Mouse (Mus musculus) liver, embryonic 16.5 days (tissue): ENCODE data around the gene Pithd1. TPM values are rescaled to one million over a fixed set of nuclear protein-coding genes. Genes with fewer than 3 reads are reported as not detected.

ENCODE experiments used
- ATAC-seq: fragments of 200-750 bp; cut with Nextera tagmentation; 2 replicates; pipeline ENCODE4 v1.8.0; 2017; ENCODE audit warnings: low read depth, mild to moderate bottlenecking, moderate number of reproducible peaks, moderate library complexity
- H3K27ac ChIP-seq: fragments of 300-500 bp; sonication (generic); 2 replicates; pipeline ENCODE4 v1.5.1; 2014; ENCODE audit warnings: mild to moderate bottlenecking, low read length
- H3K27me3 ChIP-seq: fragments of 300-500 bp; sonication (generic); 2 replicates; pipeline ENCODE4 v1.6.1; 2014; ENCODE audit warnings: low read depth, low read length, mixed read lengths; ENCODE audit not compliant: control insufficient read depth, insufficient read depth
- H3K36me3 ChIP-seq: fragments of 300-500 bp; sonication (generic); 2 replicates; pipeline ENCODE4 v1.6.1; 2014; ENCODE audit warnings: mild to moderate bottlenecking; ENCODE audit not compliant: control insufficient read depth, insufficient read depth
- H3K4me1 ChIP-seq: fragments of 300-500 bp; sonication (generic); 2 replicates; pipeline ENCODE4 v1.6.1; 2014; ENCODE audit warnings: low read depth, low read length, mixed read lengths; ENCODE audit not compliant: control insufficient read depth
- H3K4me2 ChIP-seq: fragments of 300-500 bp; sonication (generic); 2 replicates; pipeline ENCODE4 v1.6.1; 2014; ENCODE audit warnings: low read depth, low read length, mixed read lengths
- H3K4me3 ChIP-seq: fragments of 300-500 bp; sonication (generic); 2 replicates; pipeline ENCODE4 v1.5.1; 2014; ENCODE audit warnings: low read depth, mild to moderate bottlenecking, low read length
- H3K9ac ChIP-seq: fragments of 300-500 bp; sonication (generic); 2 replicates; pipeline ENCODE4 v1.6.1; 2014; ENCODE audit warnings: low read depth, low read length
- H3K9me3 ChIP-seq: fragments of 300-500 bp; sonication (generic); replicated peaks from 2 replicates; pipeline ENCODE4 v1.6.1; 2016; ENCODE audit warnings: low read length; ENCODE audit not compliant: control insufficient read depth
- WGBS: fragments of 180-500 bp; shearing (Covaris S2); extraction: QIAGEN DNeasy Blood & Tissue Kit; methylation state at CpG from one replicate; pipeline ENCODE4 v1.1.7; 2014; ENCODE audit not compliant: insufficient replicate concordance; 5-methylcytosine and 5-hydroxymethylcytosine counted together
- polyA plus RNA-seq: library from polyadenylated mRNA; unstranded; fragments of >200 nt; fragmentation: Nextera tagmentation; extraction: Ambion mirVana; gene quantifications from 2 replicates; pipeline ENCODE4 v1.2.1, GENCODE M21; 2015

The Pithd1 gene
- polyA plus RNA-seq, 1 experiment from 2014 or later, result 61.4 TPM

- Histone ChIP-seq H3K27ac (no peak overlapping the region), H3K36me3 (no peaks in the 10 kb centered on the region), H3K9me3 (no peaks in the 10 kb centered on the region), H3K4me1 (peaks cover 29% of the 10 kb centered on the region), H3K9ac (no peak overlapping the region), H3K4me2 (no peak overlapping the region), H3K4me3 (no peak overlapping the region), H3K27me3 (no peaks in the 10 kb centered on the region)
- 96% methylated on average over 9 of the region's 9 CpGs for WGBS
- no peak for ATAC-seq
Observed at GRCm38 (mm10) chr4:136022924-136023323, 35.9 kb upstream of the Pithd1 start.

DNA sequence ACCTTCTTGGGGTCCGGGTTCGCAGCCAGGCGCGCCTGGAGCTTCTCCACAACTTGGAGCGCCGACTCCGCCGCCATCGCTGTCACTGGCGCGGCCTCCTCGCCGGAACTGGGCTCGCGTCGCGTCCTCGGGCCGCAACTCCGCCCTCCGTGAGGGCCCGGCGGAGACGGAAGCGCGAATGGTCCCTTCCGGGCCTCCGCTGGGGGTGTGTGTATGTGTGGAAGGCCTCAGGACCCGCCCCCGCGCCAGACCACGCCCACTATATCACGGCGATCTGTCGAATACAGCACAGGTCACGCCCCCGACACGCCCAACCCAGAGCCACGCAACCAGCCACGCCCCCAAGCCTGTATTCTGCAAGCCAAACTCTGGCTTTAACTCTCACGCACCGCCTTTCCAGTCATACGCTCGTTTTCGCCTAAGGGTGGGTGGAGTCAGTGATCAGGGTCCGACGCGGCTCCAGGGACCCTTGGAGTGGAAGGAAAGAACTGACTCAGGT is 34.5 kb upstream of the Pithd1 start, which contains the start of gene Eloa:
TSS of gene Eloa (minus strand) at position 215 of the 499 bp plus-strand sequence.
- no peaks in the 10 kb centered on the region for H3K27me3 ChIP-seq
- H3K9me3 ChIP-seq, result no peaks in the 10 kb centered on the region
- peak within 1 kb of the TSS; percentile 100 for H3K4me3 ChIP-seq
- H3K36me3 ChIP-seq, result no peaks in the 10 kb centered on the region; the same call in 1 of the 2 replicates
- H3K4me2 ChIP-seq, result peak within 1 kb of the TSS; percentile 94
- under 1% methylated on average over 48 of the region's 48 CpGs for WGBS
- peak; percentile 97 for ATAC-seq
- peaks cover 22% of the 10 kb centered on the region for H3K4me1 ChIP-seq
- H3K27ac ChIP-seq, result peak within 1 kb of the TSS; percentile 96
- H3K9ac ChIP-seq, result peak within 1 kb of the TSS; percentile 100

- under 1% methylated on average over 62 of the region's 62 CpGs for WGBS
Observed at GRCm38 (mm10) chr4:136020743-136021548, 33.9 kb upstream of the Pithd1 start.

GRCm38 (mm10) chr4:136016059-136016602 is 29.1 kb upstream of the Pithd1 start:
- H3K27ac ChIP-seq, result no peak overlapping the region
- 69% methylated on average over 3 of the region's 3 CpGs for WGBS
- no peak for ATAC-seq
- H3K4me2 ChIP-seq, result no peak overlapping the region
- peaks cover 21% of the 10 kb centered on the region for H3K36me3 ChIP-seq
- no peak overlapping the region for H3K4me3 ChIP-seq
- H3K9ac ChIP-seq, result no peak overlapping the region
- H3K9me3 ChIP-seq, result no peaks in the 10 kb centered on the region
- peaks cover 19% of the 10 kb centered on the region for H3K4me1 ChIP-seq
- no peaks in the 10 kb centered on the region for H3K27me3 ChIP-seq

More at GRCm38 (mm10) chr4:136020743-136021548, 33.9 kb upstream of the Pithd1 start:
- Histone ChIP-seq H3K9ac (peak overlapping the region; percentile 100), H3K9me3 (no peaks in the 10 kb centered on the region), H3K4me1 (peaks cover 24% of the 10 kb centered on the region), H3K27me3 (no peaks in the 10 kb centered on the region), H3K4me2 (peak overlapping the region; percentile 94), H3K27ac (peak overlapping the region; percentile 96), H3K36me3 (no peaks in the 10 kb centered on the region; the same call in 1 of the 2 replicates), H3K4me3 (peak overlapping the region; percentile 100)
- peak; percentile 54 for ATAC-seq

DNA sequence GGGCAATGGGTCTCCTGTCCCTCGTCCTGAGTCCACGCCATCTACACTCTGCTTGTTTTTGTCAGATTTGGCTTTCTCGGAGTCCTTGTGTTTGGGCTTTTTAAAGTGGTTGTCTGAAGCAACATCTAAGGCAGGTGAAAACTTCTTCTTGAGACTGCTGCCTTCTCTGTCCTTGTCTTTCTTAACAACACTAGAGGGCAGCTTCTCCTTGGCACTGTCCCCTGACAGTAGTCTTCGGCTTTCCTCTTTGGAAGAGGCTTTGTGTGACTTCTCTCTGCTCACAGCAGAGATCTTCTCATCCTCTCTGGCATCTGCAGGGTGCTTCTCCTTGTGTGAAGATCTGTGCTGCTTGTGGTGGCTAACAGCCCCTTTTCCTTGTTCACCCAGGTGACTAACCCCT is 23.5 kb upstream of the Pithd1 start:
- Histone ChIP-seq H3K4me3 (no peak overlapping the region), H3K4me1 (peaks cover 2% of the 10 kb centered on the region; the same call in 1 of the 2 replicates), H3K9ac (no peak overlapping the region), H3K4me2 (no peak overlapping the region), H3K27ac (no peak overlapping the region), H3K36me3 (peaks cover 67% of the 10 kb centered on the region), H3K27me3 (no peaks in the 10 kb centered on the region), H3K9me3 (no peaks in the 10 kb centered on the region)
- ATAC-seq, result no peak
- 88% methylated on average over 4 of the region's 4 CpGs for WGBS

DNA sequence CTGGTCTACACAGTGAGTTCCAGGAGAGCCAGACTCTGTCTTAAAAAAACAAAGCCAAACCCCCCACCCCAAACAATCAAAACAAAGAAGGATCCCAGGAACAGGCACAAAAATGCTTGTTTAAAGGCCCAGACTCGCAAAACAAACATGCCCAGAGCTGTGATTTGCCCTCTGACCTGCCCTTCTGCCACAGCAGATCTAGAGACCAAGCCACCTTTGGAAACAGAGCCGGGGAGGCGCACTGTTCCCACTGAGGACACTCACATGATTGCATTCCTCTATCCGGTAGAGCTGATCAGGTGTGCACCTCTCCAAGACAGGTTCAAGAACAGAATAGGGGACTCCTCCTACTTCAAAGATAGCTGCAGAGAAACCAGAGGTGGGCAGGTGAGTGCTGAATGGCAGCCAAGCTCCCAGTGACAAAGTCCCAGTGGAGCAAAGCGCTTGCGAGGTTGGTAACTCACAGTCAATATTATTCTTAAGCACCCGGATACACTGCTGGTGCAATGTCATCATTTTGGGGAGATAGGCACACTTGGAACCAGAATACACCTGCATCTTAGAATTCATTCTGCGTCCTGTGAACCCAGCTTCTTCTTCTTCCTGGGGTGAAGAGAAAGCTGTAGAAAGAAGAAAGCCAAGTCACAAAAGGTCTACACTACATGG is 21.9 kb upstream of the Pithd1 start:
- 78% methylated on average over 8 of the region's 8 CpGs for WGBS
- peak overlapping the region; percentile 65 for H3K27ac ChIP-seq
- ATAC-seq, result peak; percentile 76

DNA sequence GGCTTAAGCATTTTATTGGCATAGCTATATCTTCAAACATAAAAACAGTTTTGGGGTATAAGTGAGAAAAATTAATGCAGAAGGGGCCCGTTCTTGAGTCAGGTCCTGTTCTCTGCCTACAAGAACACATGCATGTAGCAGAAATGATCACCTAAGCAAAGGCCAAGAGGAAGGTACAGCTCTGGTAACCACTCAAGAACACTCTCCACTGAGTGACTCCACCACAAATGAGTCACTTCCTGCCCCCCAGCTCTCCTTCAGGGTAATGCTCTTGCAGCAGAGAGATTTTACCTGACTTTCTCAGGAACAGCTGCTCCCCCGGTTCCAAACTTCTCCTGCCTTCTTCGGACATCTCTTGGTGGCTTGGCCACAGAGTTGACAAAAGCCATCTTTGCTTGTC is 19.8 kb upstream of the Pithd1 start:
- Histone ChIP-seq H3K36me3 (peaks cover 79% of the 10 kb centered on the region), H3K27ac (no peak overlapping the region), H3K9me3 (no peaks in the 10 kb centered on the region), H3K4me3 (no peak overlapping the region), H3K4me1 (peaks cover 2% of the 10 kb centered on the region; the same call in 1 of the 2 replicates), H3K4me2 (no peak overlapping the region), H3K9ac (no peak overlapping the region), H3K27me3 (no peaks in the 10 kb centered on the region)
- WGBS, result 75% methylated on average over 3 of the region's 3 CpGs
- ATAC-seq, result no peak

More for the DNA sequence above, 21.9 kb upstream of the Pithd1 start:
- Histone ChIP-seq H3K4me3 (no peak overlapping the region), H3K9ac (no peak overlapping the region), H3K9me3 (no peaks in the 10 kb centered on the region), H3K4me2 (no peak overlapping the region), H3K4me1 (peaks cover 2% of the 10 kb centered on the region; the same call in 1 of the 2 replicates), H3K27me3 (no peaks in the 10 kb centered on the region), H3K36me3 (peaks cover 83% of the 10 kb centered on the region)

DNA sequence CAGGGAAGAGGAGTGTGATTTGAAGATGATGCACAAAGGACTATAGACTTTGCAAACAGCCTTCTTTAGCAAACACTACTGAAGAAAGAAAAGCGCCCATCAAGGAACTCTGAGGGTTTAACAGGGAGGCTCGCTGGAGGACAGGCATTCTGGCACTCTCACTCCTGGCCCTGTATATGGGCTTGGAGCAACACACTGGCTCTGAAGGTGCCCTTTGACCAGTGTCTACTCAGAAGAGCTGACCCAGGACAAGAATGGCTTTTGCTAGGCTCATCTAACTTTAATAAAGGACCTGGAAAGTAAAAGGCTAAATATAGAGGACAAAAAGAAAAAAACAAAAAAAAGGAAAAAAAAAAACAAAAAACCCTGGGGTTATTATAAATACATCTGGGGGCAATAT is 17.9 kb upstream of the Pithd1 start:
- ATAC-seq, result no peak
- no peak overlapping the region for H3K9ac ChIP-seq

More for the DNA sequence above, 17.9 kb upstream of the Pithd1 start:
- Histone ChIP-seq H3K36me3 (peaks cover 60% of the 10 kb centered on the region), H3K4me2 (no peak overlapping the region), H3K27ac (no peak overlapping the region), H3K4me3 (no peak overlapping the region), H3K27me3 (no peaks in the 10 kb centered on the region), H3K9me3 (no peaks in the 10 kb centered on the region), H3K4me1 (peaks cover 2% of the 10 kb centered on the region; the same call in 1 of the 2 replicates)
- 78% methylated on average over 2 of the region's 2 CpGs for WGBS
